Mouse (Mus musculus) kidney, postnatal 25 days (tissue): ENCODE measurements around the gene Nell2.

Experiments
- DNase-seq, 2 experiments: peaks; one replicate each; pipeline ENCODE4 v3.0.0; 2021; ENCODE audit warnings: mixed read lengths in 2 of 2

Nell2 gene

DNA sequence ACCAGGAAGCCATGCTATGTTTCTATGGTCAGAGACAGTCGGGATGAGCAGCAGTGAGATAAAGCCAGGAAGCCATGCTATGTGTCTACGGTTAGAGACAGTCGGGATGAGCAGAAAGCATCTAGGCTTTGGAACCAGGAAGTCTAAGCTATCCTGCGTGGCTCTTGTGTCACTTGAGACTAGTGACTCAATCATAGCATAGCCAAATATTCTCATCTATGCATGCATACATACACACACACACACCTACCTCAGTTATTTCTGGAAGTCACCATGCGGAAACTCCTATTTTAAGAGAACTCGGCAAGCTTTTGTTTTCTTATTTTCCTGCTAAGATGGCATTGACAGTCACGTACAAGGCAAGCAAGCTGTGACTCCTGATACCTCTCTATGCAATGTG, 457.5 kb downstream of the Nell2 start:
- DNase-seq, result no peak

DNA sequence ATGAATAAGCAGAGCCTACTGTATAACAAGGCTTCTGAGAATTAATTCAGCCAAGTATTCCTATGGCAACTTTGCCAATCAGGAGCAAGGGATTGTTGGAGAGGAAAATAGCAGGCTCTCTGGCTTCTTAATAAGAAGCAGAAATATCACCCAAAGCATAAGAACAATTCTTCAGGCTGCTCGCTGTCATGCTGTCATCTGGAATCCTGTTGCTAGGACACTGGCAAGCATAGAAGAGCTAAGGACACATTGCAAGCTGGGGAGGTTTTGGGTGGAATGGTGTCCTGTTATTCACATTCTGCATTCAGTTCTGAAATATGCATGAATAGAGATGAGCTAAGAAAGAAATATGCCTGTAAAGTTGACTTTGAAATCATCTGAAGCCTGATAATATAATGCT, 459.6 kb downstream of the Nell2 start:
- no peak for DNase-seq

GRCm38 (mm10) chr15:95068023-95068422, 460.3 kb downstream of the Nell2 start:
- no peak for DNase-seq

GRCm38 (mm10) chr15:95055081-95055650, 473.2 kb downstream of the Nell2 start:
- DNase-seq, result no peak

- no peak for DNase-seq
Measured at GRCm38 (mm10) chr15:95049171-95049729, 479.1 kb downstream of the Nell2 start.

DNA sequence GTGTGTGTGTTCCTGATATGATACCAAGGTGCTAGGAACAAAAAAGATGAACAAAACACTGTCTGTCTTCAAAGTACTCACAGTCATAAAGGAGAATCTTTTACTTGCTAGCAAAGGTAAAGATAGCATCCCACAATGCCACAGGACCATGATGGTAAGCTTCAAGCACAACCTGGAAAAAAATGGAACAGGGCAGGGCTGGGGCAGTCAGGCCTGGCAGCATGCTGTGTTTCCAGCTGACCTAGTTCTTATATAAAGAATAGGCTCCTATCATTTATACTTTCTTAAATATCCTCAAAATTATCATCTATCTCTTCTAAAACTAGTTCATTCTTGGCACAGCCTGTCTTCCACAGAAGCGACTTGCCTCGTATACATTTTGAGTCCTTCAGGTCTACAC, 480.9 kb downstream of the Nell2 start:
- DNase-seq, result no peak

DNA sequence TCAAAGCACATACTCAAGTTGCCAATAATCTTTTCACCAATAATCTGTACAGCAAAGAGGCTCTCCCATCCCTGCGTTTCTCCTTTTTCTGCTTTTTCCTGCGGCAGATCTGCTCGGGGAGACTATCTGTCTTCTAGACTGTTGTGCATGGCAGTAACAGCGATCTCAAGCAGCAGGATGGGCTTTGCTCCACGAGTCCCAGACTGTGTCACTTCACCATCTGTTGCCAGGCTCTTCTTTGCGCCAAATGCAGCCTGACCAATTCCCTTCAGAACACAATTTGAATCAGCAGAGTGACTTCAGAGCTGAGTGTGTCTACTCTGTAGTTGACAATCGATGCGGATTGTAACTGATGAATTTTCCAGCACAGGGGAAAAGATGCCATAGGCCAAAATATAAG, 484.3 kb downstream of the Nell2 start:
- DNase-seq, result no peak

DNA sequence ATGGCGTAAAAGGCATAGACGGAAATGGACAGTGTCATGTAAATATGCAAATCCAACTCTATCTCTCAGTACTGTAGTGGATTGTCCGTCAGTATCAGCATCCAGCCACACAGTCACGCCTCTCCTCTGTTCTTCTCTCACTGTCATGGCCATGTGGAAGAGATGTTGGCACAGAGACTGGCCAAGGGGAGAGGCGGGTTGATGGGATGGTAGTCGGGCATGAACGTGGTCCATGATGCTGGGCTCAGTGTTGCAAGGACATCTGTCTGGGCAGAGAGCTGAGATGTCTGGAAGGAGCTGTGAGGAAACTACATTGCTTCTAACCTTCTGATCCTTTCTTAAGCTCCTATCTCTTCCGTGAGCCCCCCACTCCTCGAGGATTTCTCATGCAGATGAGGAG, 485.9 kb downstream of the Nell2 start:
- no peak for DNase-seq

- no peak for DNase-seq
Measured at GRCm38 (mm10) chr15:95029487-95029875, 498.9 kb downstream of the Nell2 start.

DNA sequence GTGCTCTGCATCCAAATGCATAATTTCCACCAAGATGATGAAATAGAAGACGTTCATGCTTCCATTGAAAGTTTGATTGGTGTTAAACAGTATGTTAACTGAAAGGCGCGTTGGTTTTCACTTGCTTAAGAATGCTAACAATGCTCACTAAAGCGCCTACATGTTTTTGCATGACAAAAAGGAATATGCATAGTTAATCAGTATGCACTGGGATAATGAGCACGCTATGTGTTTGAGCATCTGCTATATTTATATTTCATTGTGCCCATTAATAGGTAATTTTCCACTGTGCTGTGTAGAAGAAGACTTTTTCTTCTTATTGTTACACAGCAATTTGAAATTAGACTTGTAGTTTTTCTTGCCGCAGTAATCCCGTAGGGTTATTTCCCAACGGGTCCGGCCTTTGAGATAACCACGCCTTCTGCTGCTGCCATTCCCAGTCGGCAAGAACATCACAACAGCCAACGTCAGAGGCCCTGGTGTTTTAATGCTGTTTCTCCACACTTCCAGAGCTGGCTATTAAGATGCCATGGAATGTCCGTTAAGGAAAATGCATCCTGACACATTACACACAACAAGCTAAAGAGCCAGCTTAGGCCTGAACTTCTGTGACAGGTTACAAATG, 499.4 kb downstream of the Nell2 start:
- DNase-seq, result no peak
